Mouse (Mus musculus): ENCODE data around the gene Vmp1. TPM values are rescaled to one million over a fixed set of nuclear protein-coding genes. Genes with fewer than 3 reads are reported as not detected.

Gene Vmp1
- polyA plus RNA-seq, 2 experiments: 49.5 to 98.3 TPM

- Histone ChIP-seq H3K27ac (replicated peaks; ENCODE audit: low read depth, low read length) (peak overlapping the region; percentile 90), H3K4me1 (ENCODE audit: control insufficient read depth, insufficient read depth, low read length) (peaks cover 20% of the 10 kb centered on the region), H3K4me2 (replicated peaks; ENCODE audit: low read depth, low read length, severe bottlenecking) (0 out of 2 replicates have a peak overlapping the region, but pooled peaks have one; percentile 4), H3K9me3 (ENCODE audit: control insufficient read depth, low read length) (no peaks in the 10 kb centered on the region), H3K27me3 (ENCODE audit: control insufficient read depth, insufficient read depth, low read length) (no peaks in the 10 kb centered on the region), H3K4me3 (replicated peaks; ENCODE audit: low read length) (no peak overlapping the region), H3K36me3 (ENCODE audit: control insufficient read depth, insufficient read depth, low read length) (no peaks in the 10 kb centered on the region; the same call in 1 of the 2 replicates), H3K9ac (ENCODE audit: low read depth, low read length, severe bottlenecking) (no peak overlapping the region)
- WGBS: 22% methylated on average over 15 of the region's 15 CpGs
- peak; percentile 35 for ATAC-seq (ENCODE audit: low FRiP score, low read depth)
- no peak for TF ChIP-seq POLR2A (IDR thresholded peaks at IDR 0.05; ENCODE audit: borderline replicate concordance, extremely low read depth, insufficient read depth, insufficient read length)
- peak; percentile 47 for DNase-seq (ENCODE audit: low spot score)
These were observed 112.4 kb downstream of the Vmp1 start for GRCm38 (mm10) chr11:86571047-86571855.

DNA sequence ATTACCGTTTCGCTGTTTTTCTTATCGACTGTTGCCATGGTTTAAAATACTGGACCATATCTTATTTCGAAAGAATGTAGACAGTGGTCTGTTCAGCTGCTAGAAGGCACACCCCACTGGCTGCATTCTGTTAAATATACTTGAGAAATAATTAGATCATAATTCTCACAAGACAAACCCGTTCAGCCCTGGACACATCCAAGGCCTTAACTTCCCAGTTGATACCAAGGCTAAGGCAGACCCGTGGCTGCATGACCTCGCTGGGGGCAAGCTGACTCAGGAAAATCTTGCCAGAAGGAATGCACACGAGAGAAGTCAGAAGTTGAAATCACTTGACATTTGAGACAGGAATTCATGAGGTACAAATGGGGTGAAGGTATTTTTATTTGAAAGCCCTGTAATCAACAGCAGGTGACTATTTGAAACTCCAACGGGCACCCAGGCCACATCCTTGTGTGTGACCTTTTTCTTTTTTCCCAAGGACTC is 113.3 kb downstream of the Vmp1 start:
- Histone ChIP-seq H3K27ac (replicated peaks; ENCODE audit: low read depth, low read length) (peak overlapping the region; percentile 90), H3K4me2 (replicated peaks; ENCODE audit: low read depth, low read length, severe bottlenecking) (no peak overlapping the region), H3K4me3 (replicated peaks; ENCODE audit: low read length) (no peak overlapping the region), H3K9ac (ENCODE audit: low read depth, low read length, severe bottlenecking) (no peak overlapping the region), H3K9me3 (ENCODE audit: control insufficient read depth, low read length) (no peaks in the 10 kb centered on the region), H3K4me1 (ENCODE audit: control insufficient read depth, insufficient read depth, low read length) (peaks cover 20% of the 10 kb centered on the region), H3K36me3 (ENCODE audit: control insufficient read depth, insufficient read depth, low read length) (peaks cover 3% of the 10 kb centered on the region; the same call in 1 of the 2 replicates), H3K27me3 (ENCODE audit: control insufficient read depth, insufficient read depth, low read length) (no peaks in the 10 kb centered on the region)
- 8% methylated on average over 9 of the region's 9 CpGs for WGBS
- DNase-seq (ENCODE audit: low spot score): peak; percentile 77
- peak; percentile 74 for ATAC-seq (ENCODE audit: low FRiP score, low read depth)
- no peak for TF ChIP-seq POLR2A (IDR thresholded peaks at IDR 0.05; ENCODE audit: borderline replicate concordance, extremely low read depth, insufficient read depth, insufficient read length)

DNA sequence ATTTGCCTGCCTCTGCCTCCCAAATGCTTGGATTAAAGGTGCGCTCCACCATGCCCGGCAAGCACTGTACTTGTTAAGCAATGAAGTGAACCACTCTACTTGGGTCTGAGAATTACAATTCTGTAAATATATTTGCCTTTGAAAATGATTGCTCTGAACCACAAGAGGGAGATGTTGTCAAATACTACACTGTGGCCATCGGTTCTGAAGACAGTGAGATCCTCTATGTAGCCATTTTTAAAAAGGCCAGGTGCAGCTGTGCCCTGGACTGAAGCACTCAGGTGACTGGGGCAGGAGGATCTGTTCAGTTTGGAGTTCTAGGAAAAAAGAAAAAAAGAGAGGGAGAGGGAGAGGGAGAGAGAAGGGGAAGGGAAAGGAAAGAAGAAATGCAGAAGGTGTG is 115.2 kb downstream of the Vmp1 start:
- Histone ChIP-seq H3K4me1 (ENCODE audit: control insufficient read depth, insufficient read depth, low read length) (peaks cover 20% of the 10 kb centered on the region), H3K4me3 (replicated peaks; ENCODE audit: low read length) (no peak overlapping the region), H3K9ac (ENCODE audit: low read depth, low read length, severe bottlenecking) (no peak overlapping the region), H3K36me3 (ENCODE audit: control insufficient read depth, insufficient read depth, low read length) (peaks cover 3% of the 10 kb centered on the region; the same call in 1 of the 2 replicates), H3K4me2 (replicated peaks; ENCODE audit: low read depth, low read length, severe bottlenecking) (no peak overlapping the region), H3K27me3 (ENCODE audit: control insufficient read depth, insufficient read depth, low read length) (no peaks in the 10 kb centered on the region), H3K27ac (replicated peaks; ENCODE audit: low read depth, low read length) (no peak overlapping the region), H3K9me3 (ENCODE audit: control insufficient read depth, low read length) (no peaks in the 10 kb centered on the region)
- ATAC-seq (ENCODE audit: low FRiP score, low read depth) (no peak; the same call in 1 of the 2 replicates), DNase-seq (ENCODE audit: low spot score) (peak; percentile 48)
- TF ChIP-seq POLR2A (IDR thresholded peaks at IDR 0.05; ENCODE audit: borderline replicate concordance, extremely low read depth, insufficient read depth, insufficient read length): no peak
- WGBS: 66% methylated on average over 3 of the region's 3 CpGs

GRCm38 (mm10) chr11:86558258-86558657 is 125.4 kb downstream of the Vmp1 start:
- 85% methylated on average over 4 of the region's 4 CpGs for WGBS
- Histone ChIP-seq H3K36me3 (ENCODE audit: control insufficient read depth, insufficient read depth, low read length) (peaks cover 47% of the 10 kb centered on the region), H3K4me3 (replicated peaks; ENCODE audit: low read length) (no peak overlapping the region)

GRCm38 (mm10) chr11:86553525-86553924 is 130.1 kb downstream of the Vmp1 start:
- DNase-seq (ENCODE audit: low spot score) (no peak), ATAC-seq (ENCODE audit: low FRiP score, low read depth) (no peak)
- Histone ChIP-seq H3K9me3 (ENCODE audit: control insufficient read depth, low read length) (no peaks in the 10 kb centered on the region), H3K4me2 (replicated peaks; ENCODE audit: low read depth, low read length, severe bottlenecking) (no peak overlapping the region), H3K27me3 (ENCODE audit: control insufficient read depth, insufficient read depth, low read length) (no peaks in the 10 kb centered on the region), H3K27ac (replicated peaks; ENCODE audit: low read depth, low read length) (no peak overlapping the region), H3K36me3 (ENCODE audit: control insufficient read depth, insufficient read depth, low read length) (peaks cover 37% of the 10 kb centered on the region), H3K9ac (ENCODE audit: low read depth, low read length, severe bottlenecking) (no peak overlapping the region), H3K4me1 (ENCODE audit: control insufficient read depth, insufficient read depth, low read length) (no peaks in the 10 kb centered on the region), H3K4me3 (replicated peaks; ENCODE audit: low read length) (no peak overlapping the region)
- 91% methylated on average over 6 of the region's 6 CpGs for WGBS
- no peak for TF ChIP-seq POLR2A (IDR thresholded peaks at IDR 0.05; ENCODE audit: borderline replicate concordance, extremely low read depth, insufficient read depth, insufficient read length)

More at GRCm38 (mm10) chr11:86558258-86558657, 125.4 kb downstream of the Vmp1 start:
- H3K9me3 ChIP-seq (ENCODE audit: control insufficient read depth, low read length): no peaks in the 10 kb centered on the region
- no peaks in the 10 kb centered on the region for H3K4me1 ChIP-seq (ENCODE audit: control insufficient read depth, insufficient read depth, low read length)
- ATAC-seq (ENCODE audit: low FRiP score, low read depth): no peak
- DNase-seq (ENCODE audit: low spot score): no peak
- no peak overlapping the region for H3K9ac ChIP-seq (ENCODE audit: low read depth, low read length, severe bottlenecking)
- H3K27ac ChIP-seq (replicated peaks; ENCODE audit: low read depth, low read length): no peak overlapping the region
- TF ChIP-seq POLR2A (IDR thresholded peaks at IDR 0.05; ENCODE audit: borderline replicate concordance, extremely low read depth, insufficient read depth, insufficient read length): no peak
- no peak overlapping the region for H3K4me2 ChIP-seq (replicated peaks; ENCODE audit: low read depth, low read length, severe bottlenecking)
- no peaks in the 10 kb centered on the region for H3K27me3 ChIP-seq (ENCODE audit: control insufficient read depth, insufficient read depth, low read length)
